Mouse (Mus musculus) G1E (cell line): Measurements from ENCODE around the gene Enox1. TPM values are rescaled to one million over a fixed set of nuclear protein-coding genes. Genes with fewer than 3 reads are reported as not detected.

Experiments used
- ATAC-seq: 2 replicates; pipeline ENCODE4 v1.8.0; 2016; ENCODE audit warnings: mild to moderate bottlenecking; ENCODE audit not compliant: insufficient number of reproducible peaks, poor library complexity, low FRiP score, severe bottlenecking; ENCODE audit errors: extremely low read depth
- DNase-seq: peaks from one replicate; pipeline ENCODE4 v3.0.0; 2012; ENCODE audit warnings: low spot score
- H3K27me3 ChIP-seq: 2 replicates; pipeline ENCODE4 v1.6.1; 2012; ENCODE audit warnings: mild to moderate bottlenecking, low read length, inconsistent platforms; ENCODE audit not compliant: insufficient read depth
- H3K36me3 ChIP-seq: replicated peaks from 2 replicates; pipeline ENCODE3; 2012; ENCODE audit warnings: mild to moderate bottlenecking, inconsistent platforms
- H3K4me1 ChIP-seq: 2 replicates; pipeline ENCODE4 v1.6.1; 2012; ENCODE audit warnings: low read depth, low read length, inconsistent platforms, mixed read lengths; ENCODE audit not compliant: insufficient read depth
- H3K4me3 ChIP-seq: 2 replicates; pipeline ENCODE4 v1.5.1; 2012; ENCODE audit warnings: low read depth, mild to moderate bottlenecking, inconsistent platforms, low read length, moderate library complexity, mixed read lengths
- H3K9me3 ChIP-seq: replicated peaks from 2 replicates; pipeline ENCODE4 v1.6.1; 2012; ENCODE audit warnings: inconsistent platforms
- CTCF ChIP-seq: IDR thresholded peaks from 2 replicates; pipeline ENCODE4 v1.5.1; 2012; ENCODE audit warnings: low read depth, low read length, inconsistent platforms, mixed read lengths
- GATA1 ChIP-seq: IDR thresholded peaks from 2 replicates; pipeline ENCODE4 v1.6.1; 2012; ENCODE audit warnings: borderline replicate concordance, low read length, inconsistent platforms, mixed read lengths
- GATA2 ChIP-seq: IDR thresholded peaks from 2 replicates; pipeline ENCODE4 v1.6.1; 2012; ENCODE audit warnings: low read depth, low read length, inconsistent platforms, borderline replicate concordance
- POLR2AphosphoS5 ChIP-seq: IDR thresholded peaks from 2 replicates; pipeline ENCODE4 v1.6.1; 2012; ENCODE audit warnings: low read depth, low read length, inconsistent platforms; ENCODE audit not compliant: insufficient replicate concordance
- TAL1 ChIP-seq: conservative IDR thresholded peaks from 2 replicates; pipeline ENCODE4 v1.6.1; 2012; ENCODE audit warnings: low read depth, low read length, inconsistent platforms, mixed read lengths
- polyA plus RNA-seq: library from polyadenylated mRNA; stranded (reverse); fragments of >175 nt; gene quantifications from 2 replicates; pipeline ENCODE4 v1.2.3, GENCODE M21; 2012
- total RNA-seq, 2 experiments: library from RNA; stranded (forward) in 1 of 2; stranded (reverse) in 1 of 2; fragments of 200-1000 nt in 1 of 2; fragments of >200 nt in 1 of 2; fragmentation: Nextera tagmentation in 1 of 2; gene quantifications; 2 replicates each; pipeline ENCODE4 v1.2.3; 2014 to 2017

The Enox1 gene
- total and polyA plus RNA-seq, 3 experiments: 0.05 TPM; not detected in 2

DNA sequence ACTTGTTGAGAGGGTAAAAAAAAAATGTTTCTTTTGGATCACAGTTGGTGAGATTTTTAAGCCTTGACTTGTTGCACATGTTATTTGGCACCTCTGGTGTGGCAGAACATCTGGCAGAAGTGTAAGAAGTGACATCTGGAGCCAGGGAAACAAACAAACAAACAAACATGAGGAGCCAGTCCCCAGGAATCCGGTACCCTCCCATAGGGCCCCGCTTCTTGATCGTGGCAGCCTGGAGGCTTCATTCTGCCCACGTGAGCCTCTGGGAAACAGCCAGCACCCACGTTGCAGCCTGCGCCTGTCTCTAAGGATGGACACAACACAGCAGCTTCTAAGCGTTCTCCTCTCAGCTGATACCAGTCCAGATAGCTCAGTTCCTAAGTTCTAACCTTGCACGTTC lies 211.8 kb downstream of the Enox1 start:
- H3K27me3 ChIP-seq: no peaks in the 10 kb centered on the region
- TF ChIP-seq GATA2: no peak
- TF ChIP-seq POLR2AphosphoS5: no peak
- no peak for TF ChIP-seq GATA1
- no peak for TF ChIP-seq CTCF
- TF ChIP-seq TAL1: no peak
- no peak for ATAC-seq

GRCm38 (mm10) chr14:77369070-77369469 lies 212.5 kb downstream of the Enox1 start:
- Histone ChIP-seq H3K27me3 (no peaks in the 10 kb centered on the region), H3K4me3 (no peak overlapping the region), H3K9me3 (peaks cover 47% of the 10 kb centered on the region), H3K4me1 (no peaks in the 10 kb centered on the region), H3K36me3 (no peaks in the 10 kb centered on the region)
- ATAC-seq (no peak), DNase-seq (no peak)
- no peak for TF ChIP-seq GATA2
- no peak for TF ChIP-seq CTCF
- TF ChIP-seq GATA1: no peak
- TF ChIP-seq POLR2AphosphoS5: no peak
- TF ChIP-seq TAL1: no peak

More for the DNA sequence above, 211.8 kb downstream of the Enox1 start:
- H3K36me3 ChIP-seq: no peaks in the 10 kb centered on the region
- no peak overlapping the region for H3K4me3 ChIP-seq
- DNase-seq: no peak
- peaks cover 44% of the 10 kb centered on the region for H3K9me3 ChIP-seq
- no peaks in the 10 kb centered on the region for H3K4me1 ChIP-seq

- Histone ChIP-seq H3K4me3 (no peak overlapping the region), H3K4me1 (no peaks in the 10 kb centered on the region), H3K9me3 (peaks cover 56% of the 10 kb centered on the region), H3K27me3 (no peaks in the 10 kb centered on the region), H3K36me3 (no peaks in the 10 kb centered on the region)
- TF ChIP-seq POLR2AphosphoS5 (no peak), TAL1 (no peak), GATA2 (no peak), CTCF (no peak), GATA1 (no peak)
- ATAC-seq (no peak), DNase-seq (no peak)
Measured at GRCm38 (mm10) chr14:77370521-77370920, 214.0 kb downstream of the Enox1 start.

- H3K9me3 ChIP-seq: peaks cover 63% of the 10 kb centered on the region
- no peaks in the 10 kb centered on the region for H3K36me3 ChIP-seq
- TF ChIP-seq GATA1: no peak
- no peak for TF ChIP-seq POLR2AphosphoS5
- no peak for TF ChIP-seq GATA2
- TF ChIP-seq CTCF: no peak
- no peak for TF ChIP-seq TAL1
- H3K4me3 ChIP-seq: no peak overlapping the region
- no peak for DNase-seq
- no peaks in the 10 kb centered on the region for H3K4me1 ChIP-seq
- H3K27me3 ChIP-seq: no peaks in the 10 kb centered on the region
- no peak for ATAC-seq
Measured at GRCm38 (mm10) chr14:77371977-77372376, 215.4 kb downstream of the Enox1 start.

GRCm38 (mm10) chr14:77373119-77373518 lies 216.6 kb downstream of the Enox1 start:
- H3K9me3 ChIP-seq: peaks cover 60% of the 10 kb centered on the region
- no peak overlapping the region for H3K4me3 ChIP-seq
- no peaks in the 10 kb centered on the region for H3K4me1 ChIP-seq
- ATAC-seq: no peak
- H3K27me3 ChIP-seq: no peaks in the 10 kb centered on the region
- TF ChIP-seq POLR2AphosphoS5: no peak
- no peak for DNase-seq
- H3K36me3 ChIP-seq: no peaks in the 10 kb centered on the region

GRCm38 (mm10) chr14:77375054-77375453 lies 218.5 kb downstream of the Enox1 start:
- Histone ChIP-seq H3K9me3 (peaks cover 54% of the 10 kb centered on the region), H3K4me3 (no peak overlapping the region), H3K36me3 (no peaks in the 10 kb centered on the region), H3K4me1 (no peaks in the 10 kb centered on the region), H3K27me3 (no peaks in the 10 kb centered on the region)
- TF ChIP-seq POLR2AphosphoS5 (no peak), TAL1 (no peak), CTCF (no peak), GATA2 (no peak), GATA1 (no peak)
- no peak for DNase-seq
- no peak for ATAC-seq

- Histone ChIP-seq H3K36me3 (no peaks in the 10 kb centered on the region), H3K4me3 (no peak overlapping the region), H3K4me1 (no peaks in the 10 kb centered on the region), H3K27me3 (no peaks in the 10 kb centered on the region), H3K9me3 (peaks cover 58% of the 10 kb centered on the region)
- no peak for DNase-seq
- TF ChIP-seq CTCF (no peak), POLR2AphosphoS5 (no peak), TAL1 (no peak), GATA2 (no peak), GATA1 (no peak)
- no peak for ATAC-seq
Measured at GRCm38 (mm10) chr14:77375618-77376017, 219.1 kb downstream of the Enox1 start.
